Mouse (Mus musculus) myocyte (in vitro differentiated cells): ENCODE results near the gene Lmna. TPM values are rescaled to one million over a fixed set of nuclear protein-coding genes. Genes with fewer than 3 reads are reported as not detected.

ENCODE experiments used
- H3K27me3 ChIP-seq: one replicate; pipeline ENCODE4 v1.6.1; 2011; ENCODE audit not compliant: control insufficient read depth, insufficient read depth, insufficient read length
- H3K36me3 ChIP-seq: one replicate; pipeline ENCODE4 v1.6.1; 2011; ENCODE audit not compliant: control insufficient read depth, insufficient read depth
- H3K4me2 ChIP-seq: one replicate; pipeline ENCODE4 v1.6.1; 2011; ENCODE audit warnings: low read depth, control low read depth
- H3K4me3 ChIP-seq: one replicate; pipeline ENCODE4 v1.5.1; 2011; ENCODE audit warnings: mild to moderate bottlenecking, control low read depth, moderate library complexity
- H3K79me2 ChIP-seq: one replicate; pipeline ENCODE4 v1.6.1; 2011; ENCODE audit not compliant: control insufficient read depth, insufficient read depth
- H3ac ChIP-seq: one replicate; pipeline ENCODE4 v1.6.1; 2011; ENCODE audit not compliant: control insufficient read depth, insufficient read length
- CEBPB ChIP-seq: IDR thresholded peaks from 2 replicates; pipeline ENCODE4 v1.6.1; 2011; ENCODE audit warnings: mild to moderate bottlenecking, moderate library complexity; ENCODE audit not compliant: poor library complexity, insufficient read depth, severe bottlenecking
- E2F4 ChIP-seq: IDR thresholded peaks from one replicate; pipeline ENCODE4 v1.6.1; 2011; ENCODE audit warnings: mild to moderate bottlenecking, control low read depth, moderate library complexity; ENCODE audit not compliant: insufficient read depth
- MAX ChIP-seq: IDR thresholded peaks from one replicate; pipeline ENCODE4 v1.6.1; 2011; ENCODE audit warnings: low read depth, mild to moderate bottlenecking, control low read depth
- MYOD1 ChIP-seq, 3 experiments: IDR thresholded peaks; one replicate each; pipeline ENCODE4 v1.6.1; 2011; ENCODE audit warnings: control low read depth in 2 of 3, low read depth in 2 of 3, mild to moderate bottlenecking in 2 of 3, moderate library complexity in 1 of 3; ENCODE audit not compliant: insufficient read length in 2 of 3, control insufficient read depth in 1 of 3
- MYOG ChIP-seq, 3 experiments: IDR thresholded peaks; one replicate each; pipeline ENCODE4 v1.6.1; 2011; ENCODE audit warnings: control low read depth in 2 of 3, low read depth in 2 of 3, mild to moderate bottlenecking in 2 of 3; ENCODE audit not compliant: insufficient read length in 2 of 3, control insufficient read depth in 1 of 3, insufficient read depth in 1 of 3
- POLR2A ChIP-seq: IDR thresholded peaks from one replicate; pipeline ENCODE4 v1.6.1; 2011; ENCODE audit warnings: low read depth, mild to moderate bottlenecking, control low read depth, moderate library complexity; ENCODE audit not compliant: insufficient read length
- POLR2AphosphoS2 ChIP-seq: IDR thresholded peaks from one replicate; pipeline ENCODE4 v1.6.1; 2011; ENCODE audit warnings: low read depth, control low read depth; ENCODE audit not compliant: insufficient read length
- REST ChIP-seq: IDR thresholded peaks from one replicate; pipeline ENCODE4 v1.6.1; 2011; ENCODE audit warnings: mild to moderate bottlenecking, control low read depth, moderate library complexity; ENCODE audit not compliant: insufficient read depth, insufficient read length
- SRF ChIP-seq: IDR thresholded peaks from one replicate; pipeline ENCODE4 v1.6.1; 2011; ENCODE audit warnings: low read depth; ENCODE audit not compliant: control insufficient read depth, insufficient read length
- TCF12 ChIP-seq: IDR thresholded peaks from one replicate; pipeline ENCODE4 v1.6.1; 2011; ENCODE audit warnings: mild to moderate bottlenecking, control low read depth; ENCODE audit not compliant: poor library complexity, insufficient read depth, severe bottlenecking
- TCF3 ChIP-seq: IDR thresholded peaks from one replicate; pipeline ENCODE4 v1.6.1; 2011; ENCODE audit warnings: low read depth, control low read depth; ENCODE audit not compliant: insufficient read length
- USF1 ChIP-seq: IDR thresholded peaks from one replicate; pipeline ENCODE4 v1.6.1; 2011; ENCODE audit warnings: low read depth, mild to moderate bottlenecking, control low read depth, moderate library complexity
- polyA plus RNA-seq: library from polyadenylated mRNA; unstranded; fragments of >200 nt; fragmentation: generic; extraction: Trizol; gene quantifications from one replicate; pipeline ENCODE4 v1.2.1, GENCODE M21; 2012; ENCODE audit warnings: missing spikeins

The Lmna gene
- polyA plus RNA-seq, 1 experiment: 954 TPM

GRCm38 (mm10) chr3:88500087-88500486 is 9.7 kb downstream of the Lmna start:
- H3K27me3 ChIP-seq: no peaks in the 10 kb centered on the region
- TF ChIP-seq SRF: no peak
- TF ChIP-seq TCF3: peak; percentile 65
- TF ChIP-seq MYOD1 (IDR thresholded peaks at IDR 0.05; ENCODE audit: control insufficient read depth in 1 of 3, insufficient read length in 2 of 3, low read depth in 2 of 3): peak; percentile 85 to 99 (median 95)
- no peak for TF ChIP-seq USF1
- TF ChIP-seq MYOG (IDR thresholded peaks at IDR 0.05; ENCODE audit: control insufficient read depth in 1 of 3, insufficient read depth in 1 of 3, insufficient read length in 2 of 3, low read depth in 2 of 3): peak; percentile 86 to 99 (median 98)
- TF ChIP-seq REST: no peak
- no peak for TF ChIP-seq E2F4
- TF ChIP-seq TCF12: peak; percentile 77
- peak; percentile 80 for TF ChIP-seq POLR2AphosphoS2
- no peak for TF ChIP-seq MAX
- TF ChIP-seq CEBPB: no peak
- TF ChIP-seq POLR2A: peak; percentile 62
- H3K36me3 ChIP-seq: peaks cover 25% of the 10 kb centered on the region
- peak overlapping the region; percentile 75 for H3ac ChIP-seq
- peak overlapping the region; percentile 100 for H3K4me3 ChIP-seq
- H3K4me2 ChIP-seq: peak overlapping the region; percentile 96
- peaks cover 78% of the 10 kb centered on the region for H3K79me2 ChIP-seq

GRCm38 (mm10) chr3:88499580-88499979 is 10.2 kb downstream of the Lmna start:
- Histone ChIP-seq H3K27me3 (no peaks in the 10 kb centered on the region), H3K36me3 (peaks cover 25% of the 10 kb centered on the region), H3K4me2 (peak overlapping the region; percentile 96), H3K79me2 (peaks cover 81% of the 10 kb centered on the region), H3K4me3 (peak overlapping the region; percentile 100), H3ac (no peak overlapping the region)
- TF ChIP-seq TCF12 (no peak), E2F4 (no peak), POLR2A (peak; percentile 43), POLR2AphosphoS2 (peak; percentile 50), CEBPB (no peak), TCF3 (no peak)

GRCm38 (mm10) chr3:88495741-88496415 is 13.9 kb downstream of the Lmna start:
- peaks cover 34% of the 10 kb centered on the region for H3K36me3 ChIP-seq
- H3K4me3 ChIP-seq: peak overlapping the region; percentile 13
- H3K4me2 ChIP-seq: peak overlapping the region; percentile 96
- no peak overlapping the region for H3ac ChIP-seq
- TF ChIP-seq MYOD1 (IDR thresholded peaks at IDR 0.05; ENCODE audit: control insufficient read depth in 1 of 3, insufficient read length in 2 of 3, low read depth in 2 of 3) (peak in 1 of 3 experiments; percentile 26), USF1 (no peak), POLR2A (peak; percentile 48)
- peaks cover 76% of the 10 kb centered on the region for H3K79me2 ChIP-seq
- H3K27me3 ChIP-seq: no peaks in the 10 kb centered on the region

GRCm38 (mm10) chr3:88494836-88495628 is 14.7 kb downstream of the Lmna start:
- peak overlapping the region; percentile 96 for H3K4me2 ChIP-seq
- H3K36me3 ChIP-seq: peaks cover 34% of the 10 kb centered on the region
- H3K27me3 ChIP-seq: no peaks in the 10 kb centered on the region
- H3ac ChIP-seq: no peak overlapping the region
- peaks cover 78% of the 10 kb centered on the region for H3K79me2 ChIP-seq
- peak overlapping the region; percentile 13 for H3K4me3 ChIP-seq
- TF ChIP-seq POLR2A (peak; percentile 34), MYOD1 (IDR thresholded peaks at IDR 0.05; ENCODE audit: control insufficient read depth in 1 of 3, insufficient read length in 2 of 3, low read depth in 2 of 3) (peak; percentile 6 to 84 (median 79)), TCF12 (no peak), MAX (no peak), E2F4 (no peak), TCF3 (no peak), CEBPB (no peak), MYOG (IDR thresholded peaks at IDR 0.05; ENCODE audit: control insufficient read depth in 1 of 3, insufficient read depth in 1 of 3, insufficient read length in 2 of 3, low read depth in 2 of 3) (peak; percentile 24 to 71 (median 28)), SRF (no peak), REST (no peak), POLR2AphosphoS2 (no peak), USF1 (no peak)
